Mouse (Mus musculus) liver, adult 2 months (tissue): ENCODE measurements at regions not wholly inside any gene's neighbourhood (a gene's known extent, or its start where the extent isn't known, plus 50 kb on each side); places are given as distances from the start of the nearest gene placed in this dataset.

Experiments
- DNase-seq: peaks from one replicate; pipeline ENCODE4 v3.0.0-alpha.2; 2011; ENCODE audit warnings: low read depth, low spot score; ENCODE audit errors: extremely low read depth
- H3K27ac ChIP-seq: fragments of 200-500 bp; replicated peaks from 2 replicates; pipeline ENCODE4 v1.5.1; 2012; ENCODE audit warnings: low read depth, mild to moderate bottlenecking, control low read depth, inconsistent platforms, low read length; ENCODE audit not compliant: insufficient read depth
- H3K27me3 ChIP-seq: fragments of 200-500 bp; 2 replicates; pipeline ENCODE4 v1.6.1; 2012; ENCODE audit warnings: mild to moderate bottlenecking, moderate library complexity, low read length, inconsistent platforms; ENCODE audit not compliant: control insufficient read depth, insufficient read depth
- H3K36me3 ChIP-seq: fragments of 200-500 bp; 2 replicates; pipeline ENCODE4 v1.6.1; 2012; ENCODE audit warnings: low read length, inconsistent platforms; ENCODE audit not compliant: control insufficient read depth, insufficient read depth
- H3K4me1 ChIP-seq: fragments of 200-500 bp; 2 replicates; pipeline ENCODE4 v1.6.1; 2011; ENCODE audit warnings: low read length; ENCODE audit not compliant: control insufficient read depth, insufficient read depth
- H3K4me3 ChIP-seq: fragments of 200-500 bp; 2 replicates; pipeline ENCODE4 v1.5.1; 2011; ENCODE audit warnings: low read depth, mild to moderate bottlenecking, control low read depth, low read length, moderate library complexity; ENCODE audit not compliant: insufficient read depth
- H3K79me2 ChIP-seq: fragments of 200-500 bp; 2 replicates; pipeline ENCODE4 v1.6.1; 2012; ENCODE audit warnings: inconsistent platforms, mild to moderate bottlenecking, low read length, moderate library complexity; ENCODE audit not compliant: control insufficient read depth, insufficient read depth
- H3K9ac ChIP-seq: fragments of 200-500 bp; 2 replicates; pipeline ENCODE4 v1.6.1; 2012; ENCODE audit warnings: low read depth, mild to moderate bottlenecking, control low read depth, inconsistent platforms, low read length
- CTCF ChIP-seq: fragments of 200-500 bp; IDR thresholded peaks from 2 replicates; pipeline ENCODE4 v1.5.1; 2011; ENCODE audit warnings: low read depth, low read length, control low read depth
- POLR2A ChIP-seq: fragments of 200-500 bp; IDR thresholded peaks from 2 replicates; pipeline ENCODE4 v1.6.1; 2011; ENCODE audit warnings: low read length, control low read depth; ENCODE audit not compliant: insufficient read depth; ENCODE audit errors: extremely low read depth
- WGBS: fragments of 180-500 bp; shearing (Covaris S2); methylation state at CpG from one replicate; pipeline ENCODE4 v1.1.7; 2018; 5-methylcytosine and 5-hydroxymethylcytosine counted together

DNA sequence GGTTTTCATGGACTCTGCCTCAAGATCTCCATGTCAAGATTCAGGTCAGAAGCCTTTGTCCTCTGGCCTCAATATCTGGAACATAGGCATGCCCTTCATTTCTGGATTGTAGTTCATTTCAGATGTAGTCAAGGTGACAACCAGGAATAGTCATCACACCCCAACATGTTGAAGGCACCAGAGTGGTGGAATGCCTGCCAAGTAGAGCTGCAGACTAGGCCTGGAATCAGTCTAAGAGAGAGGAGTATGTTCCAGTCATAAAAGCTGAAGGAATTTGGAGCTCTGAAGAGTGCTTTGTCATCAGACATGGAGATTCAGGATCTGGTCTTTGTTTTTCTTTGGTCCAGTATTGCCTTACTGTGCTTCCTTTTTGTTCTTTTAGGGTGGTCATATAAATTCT, 346.5 kb downstream of the Kdm4c start:
- H3K27ac ChIP-seq: no peak overlapping the region
- no peaks in the 10 kb centered on the region for H3K79me2 ChIP-seq
- H3K27me3 ChIP-seq: no peaks in the 10 kb centered on the region
- TF ChIP-seq POLR2A (no peak), CTCF (no peak)
- no peak overlapping the region for H3K4me3 ChIP-seq
- DNase-seq: no peak
- no peaks in the 10 kb centered on the region for H3K36me3 ChIP-seq
- H3K9ac ChIP-seq: no peak overlapping the region
- H3K4me1 ChIP-seq: no peaks in the 10 kb centered on the region

DNA sequence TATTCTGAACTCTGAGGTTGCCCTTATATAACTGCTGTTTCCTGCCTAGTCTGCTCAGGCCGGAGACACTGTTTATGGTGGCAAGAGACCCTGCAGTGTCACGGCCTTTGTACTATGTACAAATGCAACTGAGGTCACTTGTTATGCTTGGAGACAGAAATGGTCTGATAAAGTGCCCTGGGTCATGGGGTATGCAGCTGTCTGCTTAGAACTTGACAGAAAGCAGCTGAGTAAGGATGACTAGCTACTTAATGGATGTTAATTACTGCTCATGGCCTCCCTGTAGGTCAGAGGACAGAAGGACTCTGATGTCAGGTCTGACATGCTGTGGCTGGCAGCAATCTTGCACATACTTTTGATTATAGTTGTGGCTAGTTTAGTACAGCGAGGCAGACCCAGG, 370.7 kb downstream of the Kdm4c start:
- Histone ChIP-seq H3K27me3 (no peaks in the 10 kb centered on the region), H3K4me1 (no peaks in the 10 kb centered on the region), H3K9ac (no peak overlapping the region), H3K36me3 (no peaks in the 10 kb centered on the region), H3K27ac (no peak overlapping the region), H3K4me3 (no peak overlapping the region), H3K79me2 (no peaks in the 10 kb centered on the region)
- WGBS: 57% methylated on average over 3 of the region's 3 CpGs
- DNase-seq: no peak
- TF ChIP-seq POLR2A (no peak), CTCF (no peak)
